Mouse (Mus musculus) embryonic fibroblast, embryonic 13.5 days (primary cell): Measurements from ENCODE around the gene Mgea5.

Experiments used
- CTCF ChIP-seq: IDR thresholded peaks from 2 replicates; pipeline ENCODE4 v1.5.1; 2011; ENCODE audit warnings: mild to moderate bottlenecking, control low read depth, low read length, moderate library complexity, borderline replicate concordance; ENCODE audit not compliant: insufficient read depth
- POLR2A ChIP-seq: IDR thresholded peaks from 2 replicates; pipeline ENCODE4 v1.6.1; 2011; ENCODE audit warnings: low read depth, mild to moderate bottlenecking, control low read depth, low read length, moderate library complexity

DNA sequence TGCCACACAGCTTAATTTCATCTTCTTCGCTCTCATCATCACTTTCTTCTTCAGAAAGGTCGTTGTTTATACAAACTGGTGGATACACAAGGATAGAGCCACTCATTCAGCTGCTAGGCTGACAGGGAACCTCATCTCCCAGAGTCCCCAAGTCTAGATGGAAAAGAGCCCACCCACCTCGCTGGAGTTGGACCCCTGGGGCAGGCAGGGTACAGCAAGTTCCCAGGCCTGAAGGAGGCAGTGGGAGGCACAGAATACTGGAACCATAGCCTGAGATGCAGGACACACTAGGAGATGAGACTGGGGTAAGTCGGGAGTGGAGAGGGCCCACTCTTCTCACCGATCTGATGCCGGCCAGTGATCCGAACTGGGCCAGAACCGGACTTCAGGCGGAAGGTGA is 35.4 kb downstream of the Mgea5 start:
- no peak for TF ChIP-seq CTCF
- TF ChIP-seq POLR2A = no peak
